Mouse (Mus musculus) frontal cortex, adult 2 months (tissue): ENCODE measurements around the gene Gorasp2. TPM values are rescaled to one million over a fixed set of nuclear protein-coding genes. Genes with fewer than 3 reads are reported as not detected.

Experiments used
- DNase-seq, 2 experiments: peaks; one replicate each; pipeline ENCODE4 v3.0.0; 2022; ENCODE audit warnings: low spot score in 1 of 2; ENCODE audit errors: extremely low spot score in 1 of 2
- polyA plus RNA-seq: library from polyadenylated mRNA; depleted of rRNA; stranded (reverse); fragments of >200 nt; gene quantifications from 2 replicates; pipeline ENCODE4 v1.2.3, GENCODE M21; 2012; rRNA removed

Gene Gorasp2
- polyA plus RNA-seq: 80.5 and 81.2 TPM in 2 replicates

- peak; percentile 91 to 99 for DNase-seq
Measured at GRCm38 (mm10) chr2:70660887-70661714, at the start of gene Gorasp2. Gene Gorasp2, plus strand, starts transcription at chr2:70661576.

- no peak for DNase-seq
Measured at GRCm38 (mm10) chr2:70614745-70615351, 46.5 kb upstream of the Gorasp2 start.

GRCm38 (mm10) chr2:70616076-70616475 is 45.3 kb upstream of the Gorasp2 start:
- DNase-seq: no peak

- DNase-seq: no peak
Measured at GRCm38 (mm10) chr2:70616617-70617016, 44.8 kb upstream of the Gorasp2 start.

- DNase-seq: no peak
Measured at GRCm38 (mm10) chr2:70619232-70619835, 42.0 kb upstream of the Gorasp2 start.

- peak in 1 of 2 experiments; percentile 79 for DNase-seq
Measured at GRCm38 (mm10) chr2:70620225-70620624, 41.2 kb upstream of the Gorasp2 start.

- DNase-seq: no peak
Measured at GRCm38 (mm10) chr2:70622244-70622643, 39.1 kb upstream of the Gorasp2 start.

- DNase-seq: no peak
Measured at GRCm38 (mm10) chr2:70625761-70626160, 35.6 kb upstream of the Gorasp2 start.

GRCm38 (mm10) chr2:70628397-70628796 is 33.0 kb upstream of the Gorasp2 start:
- DNase-seq: no peak

GRCm38 (mm10) chr2:70629339-70629761 is 32.0 kb upstream of the Gorasp2 start:
- DNase-seq: peak in 1 of 2 experiments; percentile 39

GRCm38 (mm10) chr2:70629921-70630320 is 31.5 kb upstream of the Gorasp2 start:
- DNase-seq: no peak

GRCm38 (mm10) chr2:70631321-70631720 is 30.1 kb upstream of the Gorasp2 start:
- DNase-seq: no peak

GRCm38 (mm10) chr2:70632412-70632811 is 29.0 kb upstream of the Gorasp2 start:
- DNase-seq: no peak

- no peak for DNase-seq
Measured at GRCm38 (mm10) chr2:70634028-70634690, 27.2 kb upstream of the Gorasp2 start.

GRCm38 (mm10) chr2:70640968-70641367 is 20.4 kb upstream of the Gorasp2 start:
- DNase-seq: no peak

GRCm38 (mm10) chr2:70642971-70643565 is 18.3 kb upstream of the Gorasp2 start:
- DNase-seq: no peak

- DNase-seq: no peak
Measured at GRCm38 (mm10) chr2:70645266-70645780, 16.1 kb upstream of the Gorasp2 start.

GRCm38 (mm10) chr2:70647681-70648080 is 13.7 kb upstream of the Gorasp2 start:
- no peak for DNase-seq

GRCm38 (mm10) chr2:70648271-70648670 is 13.1 kb upstream of the Gorasp2 start:
- DNase-seq: no peak

- no peak for DNase-seq
Measured at GRCm38 (mm10) chr2:70649471-70649870, 11.9 kb upstream of the Gorasp2 start.
